Mouse (Mus musculus) right cerebral cortex, postnatal 4 days (tissue): ENCODE data around the gene Rnf130.

Experiments
- DNase-seq: peaks from one replicate; pipeline ENCODE4 v3.0.0-alpha.2; 2022

Gene Rnf130

GRCm38 (mm10) chr11:50146121-50146520 is 121.0 kb downstream of the Rnf130 start:
- no peak for DNase-seq

DNA sequence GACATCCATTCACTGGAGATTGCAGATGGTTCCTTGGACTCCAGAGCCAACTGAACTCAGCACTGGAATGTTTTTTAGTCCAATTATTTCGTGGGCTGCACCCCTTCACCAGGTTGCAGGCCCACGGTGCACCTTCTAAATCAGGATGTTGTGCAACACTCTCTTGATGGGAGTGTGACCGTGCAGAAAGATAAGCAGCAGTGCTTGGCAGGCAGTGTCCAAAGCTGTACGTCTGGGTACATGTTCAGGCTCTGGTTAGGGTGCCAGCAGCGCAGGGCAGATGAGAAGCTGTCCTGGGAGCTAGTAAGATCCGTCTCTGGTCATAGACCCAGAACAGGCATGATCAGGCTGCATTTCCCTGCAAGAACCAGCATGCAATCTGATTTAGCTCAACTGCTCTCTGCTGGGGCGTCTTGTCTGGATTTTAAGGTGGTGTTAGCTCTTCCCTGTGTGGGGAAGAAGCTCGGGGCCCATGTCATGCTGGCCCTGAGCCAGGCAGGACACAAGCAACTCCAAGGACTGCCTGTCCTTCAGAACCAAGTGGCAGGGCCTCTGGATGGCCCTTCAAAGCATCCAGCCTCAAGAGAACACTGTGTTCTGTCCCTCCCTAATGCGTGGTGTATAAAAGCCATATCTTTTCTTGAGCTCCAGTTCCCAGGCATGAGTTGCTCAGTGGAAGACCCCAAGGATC is 122.3 kb downstream of the Rnf130 start:
- no peak for DNase-seq

GRCm38 (mm10) chr11:50147958-50148476 is 122.9 kb downstream of the Rnf130 start:
- DNase-seq, result no peak

DNA sequence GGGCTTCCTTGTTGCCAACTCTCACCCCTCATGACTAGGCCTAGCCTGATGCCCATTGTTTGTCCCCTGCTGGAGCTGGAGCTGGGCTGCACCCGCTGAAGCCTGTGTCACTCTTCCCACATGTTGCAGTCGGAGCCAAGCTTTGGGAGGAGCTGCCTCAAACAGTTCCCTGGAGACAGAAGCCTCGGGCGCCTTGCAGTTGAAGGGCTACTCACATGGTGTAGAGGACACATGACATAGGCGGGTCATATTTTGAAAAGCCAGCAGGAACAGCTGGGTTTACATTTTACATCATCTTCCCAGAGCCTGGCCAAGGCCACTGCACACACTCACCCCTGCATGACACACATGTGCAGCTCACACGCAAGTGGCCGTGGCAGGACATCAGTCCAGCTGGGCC is 124.1 kb downstream of the Rnf130 start:
- no peak for DNase-seq

DNA sequence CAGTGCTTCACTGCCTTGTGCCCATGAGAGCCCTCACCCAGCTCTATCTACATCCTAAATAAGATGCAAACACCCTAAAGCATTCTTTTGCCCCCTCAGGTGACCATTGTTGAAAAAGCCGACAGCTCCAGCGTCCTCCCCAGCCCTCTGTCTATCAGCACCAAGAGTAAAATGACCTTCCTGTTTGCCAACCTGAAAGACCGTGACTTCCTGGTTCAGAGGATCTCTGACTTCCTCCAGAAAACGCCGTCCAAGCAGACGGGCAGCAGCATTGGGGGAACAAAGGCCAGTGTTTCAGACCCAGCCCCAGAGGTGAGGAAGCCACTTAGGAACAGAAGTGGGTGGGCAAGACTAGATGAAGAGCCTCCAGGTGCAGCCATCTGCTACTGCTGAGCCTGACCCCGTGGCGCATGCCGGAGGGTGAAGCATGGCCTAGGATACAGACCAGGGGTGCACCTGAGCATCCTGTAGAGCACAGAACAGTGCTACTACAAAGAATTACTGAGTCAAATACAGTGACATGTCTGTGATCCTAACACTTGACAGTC is 124.5 kb downstream of the Rnf130 start:
- DNase-seq, result no peak

DNA sequence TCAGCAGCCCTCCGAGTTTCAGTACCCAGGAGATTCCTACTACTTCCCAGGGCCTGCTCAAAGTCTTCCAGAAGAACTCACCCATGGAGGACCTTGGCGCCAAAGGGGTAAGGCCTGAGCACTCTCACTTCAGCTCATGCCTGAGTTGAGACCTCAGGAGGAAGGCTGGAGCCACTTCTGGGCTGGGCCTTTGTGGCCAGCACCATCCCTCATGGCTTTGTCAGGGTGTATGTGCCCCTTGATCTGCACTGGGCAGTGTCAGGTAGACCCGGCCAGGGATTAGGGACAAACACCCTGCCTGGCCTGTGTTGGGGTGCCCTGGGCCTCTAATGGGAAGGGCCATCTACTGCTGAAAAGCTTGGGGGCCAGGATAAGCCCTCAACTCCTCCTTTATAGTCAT is 126.2 kb downstream of the Rnf130 start:
- DNase-seq, result no peak

DNA sequence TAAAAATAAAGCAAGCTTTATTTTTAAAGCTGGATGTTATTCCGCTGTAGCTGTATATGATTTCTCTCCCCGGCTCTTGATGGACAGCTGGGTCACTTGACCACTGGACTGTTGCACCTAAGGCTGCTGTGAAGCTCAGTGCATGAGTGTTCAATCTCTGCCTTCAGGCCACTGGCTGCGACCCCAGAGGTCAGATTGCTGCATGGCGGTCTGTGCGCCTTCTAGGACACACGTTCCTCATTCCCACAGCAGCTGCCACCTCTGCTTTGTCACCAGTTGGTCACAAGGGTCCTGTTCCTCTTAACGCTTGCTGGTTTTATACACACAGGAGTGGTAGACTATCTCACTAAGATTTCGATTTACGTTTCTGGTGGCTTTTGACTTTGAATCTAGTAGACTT is 129.0 kb downstream of the Rnf130 start:
- DNase-seq, result no peak
